Mouse (Mus musculus) lung, adult 2 months (tissue): ENCODE results near the gene Lamb1. TPM values are rescaled to one million over a fixed set of nuclear protein-coding genes. Genes with fewer than 3 reads are reported as not detected.

Experiments used
- DNase-seq: peaks from one replicate; pipeline ENCODE4 v3.0.0; 2022
- H3K4me1 ChIP-seq: fragments of 200-500 bp; 2 replicates; pipeline ENCODE4 v1.6.1; 2011; ENCODE audit warnings: low read length; ENCODE audit not compliant: control insufficient read depth, insufficient read depth
- H3K4me3 ChIP-seq: fragments of 200-500 bp; replicated peaks from 2 replicates; pipeline ENCODE3; 2011; ENCODE audit warnings: low read depth, mild to moderate bottlenecking, control low read depth, low read length; ENCODE audit errors: extremely low read depth
- CTCF ChIP-seq: fragments of 200-500 bp; IDR thresholded peaks from 2 replicates; pipeline ENCODE4 v1.5.1; 2011; ENCODE audit warnings: mild to moderate bottlenecking, low read length, control low read depth; ENCODE audit not compliant: insufficient read depth
- POLR2A ChIP-seq: fragments of 200-500 bp; IDR thresholded peaks from 2 replicates; pipeline ENCODE4 v1.6.1; 2011; ENCODE audit warnings: low read depth, mild to moderate bottlenecking, control low read depth, low read length, borderline replicate concordance; ENCODE audit errors: extremely low read depth
- WGBS: fragments of 180-500 bp; shearing (Covaris S2); methylation state at CpG from one replicate; pipeline ENCODE4 v1.1.7; 2018; 5-methylcytosine and 5-hydroxymethylcytosine counted together
- polyA plus RNA-seq: library from polyadenylated mRNA; depleted of rRNA; stranded (reverse); fragments of >200 nt; gene quantifications from 2 replicates; pipeline ENCODE4 v1.2.3, GENCODE M21; 2012

Gene Lamb1
- polyA plus RNA-seq, 1 experiment, result 48.4 TPM

GRCm38 (mm10) chr12:31267363-31267762 lies 2.3 kb downstream of the Lamb1 start:
- no peak overlapping the region for H3K4me3 ChIP-seq
- TF ChIP-seq POLR2A, result no peak
- no peak for TF ChIP-seq CTCF
- H3K4me1 ChIP-seq, result peaks cover 3% of the 10 kb centered on the region; the same call in 1 of the 2 replicates
- WGBS, result 55% methylated on average over 4 of the region's 4 CpGs
- DNase-seq, result no peak

GRCm38 (mm10) chr12:31268315-31268714 lies 3.3 kb downstream of the Lamb1 start:
- 66% methylated on average over 3 of the region's 3 CpGs for WGBS
- DNase-seq, result no peak
- H3K4me3 ChIP-seq, result no peak overlapping the region
- peaks cover 3% of the 10 kb centered on the region; the same call in 1 of the 2 replicates for H3K4me1 ChIP-seq
- TF ChIP-seq CTCF, result no peak
- no peak for TF ChIP-seq POLR2A

- Histone ChIP-seq H3K4me1 (peaks cover 3% of the 10 kb centered on the region; the same call in 1 of the 2 replicates), H3K4me3 (no peak overlapping the region)
- TF ChIP-seq CTCF, result no peak
- 77% methylated on average over 12 of the region's 12 CpGs for WGBS
- DNase-seq, result no peak
Measured at GRCm38 (mm10) chr12:31269020-31269597, 4.1 kb downstream of the Lamb1 start.

- TF ChIP-seq POLR2A (no peak), CTCF (no peak)
- 87% methylated on average over 10 of the region's 10 CpGs for WGBS
- no peak for DNase-seq
- Histone ChIP-seq H3K4me3 (no peak overlapping the region), H3K4me1 (peaks cover 3% of the 10 kb centered on the region; the same call in 1 of the 2 replicates)
Measured at GRCm38 (mm10) chr12:31270361-31270760, 5.3 kb downstream of the Lamb1 start.

GRCm38 (mm10) chr12:31270776-31271175 lies 5.7 kb downstream of the Lamb1 start:
- Histone ChIP-seq H3K4me1 (peaks cover 3% of the 10 kb centered on the region; the same call in 1 of the 2 replicates), H3K4me3 (no peak overlapping the region)
- 57% methylated on average over 5 of the region's 5 CpGs for whole genome bisulfite sequencing
- no peak for DNase-seq
- TF ChIP-seq POLR2A, result no peak
- TF ChIP-seq CTCF, result no peak

GRCm38 (mm10) chr12:31271361-31272011 lies 6.5 kb downstream of the Lamb1 start:
- no peak for DNase-seq
- Histone ChIP-seq H3K4me1 (peaks cover 3% of the 10 kb centered on the region; the same call in 1 of the 2 replicates), H3K4me3 (no peak overlapping the region)
- WGBS, result 11% methylated on average over 16 of the region's 16 CpGs
- TF ChIP-seq POLR2A (no peak), CTCF (no peak)

GRCm38 (mm10) chr12:31272012-31272735 lies 7.1 kb downstream of the Lamb1 start:
- TF ChIP-seq POLR2A, result no peak
- no peak for TF ChIP-seq CTCF
- no peak for DNase-seq
- Histone ChIP-seq H3K4me3 (no peak overlapping the region), H3K4me1 (peaks cover 3% of the 10 kb centered on the region; the same call in 1 of the 2 replicates)
- 49% methylated on average over 8 of the region's 8 CpGs for WGBS

- DNase-seq, result no peak
- H3K4me1 ChIP-seq, result peaks cover 3% of the 10 kb centered on the region; the same call in 1 of the 2 replicates
- 82% methylated on average over 2 of the region's 2 CpGs for WGBS
- TF ChIP-seq POLR2A, result no peak
- no peak for TF ChIP-seq CTCF
- H3K4me3 ChIP-seq, result no peak overlapping the region
Measured at GRCm38 (mm10) chr12:31272846-31273245, 7.8 kb downstream of the Lamb1 start.

- WGBS, result 95% methylated on average over 7 of the region's 7 CpGs
- Histone ChIP-seq H3K4me1 (peaks cover 3% of the 10 kb centered on the region; the same call in 1 of the 2 replicates), H3K4me3 (no peak overlapping the region)
- no peak for TF ChIP-seq POLR2A
- no peak for TF ChIP-seq CTCF
- DNase-seq, result no peak
Measured at GRCm38 (mm10) chr12:31273646-31274045, 8.6 kb downstream of the Lamb1 start.
